Mouse (Mus musculus): ENCODE data around the gene Fam131c. TPM values are rescaled to one million over a fixed set of nuclear protein-coding genes. Genes with fewer than 3 reads are reported as not detected.

The Fam131c gene
- polyA plus RNA-seq (2014; fragmentation: Illumina TruSeq; extraction: RNeasy Lipid Tissue Mini Kit (QIAGEN cat#74804); ENCODE audit: low read depth, low replicate concordance): not detected

GRCm38 (mm10) chr4:141367997-141368791 is at the start of gene Fam131c:
Gene Fam131c, plus strand, starts transcription at chr4:141368220.

GRCm38 (mm10) chr4:141398545-141398944 is 30.5 kb downstream of the Fam131c start, which contains the start of gene Clcnka:
Gene Clcnka, minus strand, starts transcription at chr4:141398724.

GRCm38 (mm10) chr4:141415924-141416323 is 47.9 kb downstream of the Fam131c start, which contains the start of gene Clcnkb:
Gene Clcnkb, minus strand, starts transcription at chr4:141416014.

GRCm38 (mm10) chr4:141420192-141420829 is 52.3 kb downstream of the Fam131c start, which contains the start of gene Hspb7:
Gene Hspb7, plus strand, starts transcription at chr4:141420779.

Other genes with a start within 250 kb of the Fam131c start
- 19.0 TPM for gene Szrd1, start 228.4 kb upstream of the Fam131c start, polyA plus RNA-seq (2014; fragmentation: Illumina TruSeq; extraction: RNeasy Lipid Tissue Mini Kit (QIAGEN cat#74804); ENCODE audit: low read depth, low replicate concordance)
- 3.4 TPM for gene Fbxo42, start 220.3 kb upstream of the Fam131c start, polyA plus RNA-seq (2014; fragmentation: Illumina TruSeq; extraction: RNeasy Lipid Tissue Mini Kit (QIAGEN cat#74804); ENCODE audit: low read depth, low replicate concordance)
- gene Rsg1, start 154.3 kb upstream of the Fam131c start, polyA plus RNA-seq (2014; fragmentation: Illumina TruSeq; extraction: RNeasy Lipid Tissue Mini Kit (QIAGEN cat#74804); ENCODE audit: low read depth, low replicate concordance): not detected
- 0.61 TPM for gene Arhgef19, start 128.7 kb upstream of the Fam131c start, polyA plus RNA-seq (2014; fragmentation: Illumina TruSeq; extraction: RNeasy Lipid Tissue Mini Kit (QIAGEN cat#74804); ENCODE audit: low read depth, low replicate concordance)
- 0.12 TPM for gene Epha2, start 67.0 kb upstream of the Fam131c start, polyA plus RNA-seq (2014; fragmentation: Illumina TruSeq; extraction: RNeasy Lipid Tissue Mini Kit (QIAGEN cat#74804); ENCODE audit: low read depth, low replicate concordance)
- 4.0 TPM for gene Clcnka, start 30.5 kb downstream of the Fam131c start, polyA plus RNA-seq (2014; fragmentation: Illumina TruSeq; extraction: RNeasy Lipid Tissue Mini Kit (QIAGEN cat#74804); ENCODE audit: low read depth, low replicate concordance)
- gene Clcnkb, start 47.8 kb downstream of the Fam131c start, polyA plus RNA-seq (2014; fragmentation: Illumina TruSeq; extraction: RNeasy Lipid Tissue Mini Kit (QIAGEN cat#74804); ENCODE audit: low read depth, low replicate concordance): 10.6 TPM
- not detected for gene Hspb7, start 52.6 kb downstream of the Fam131c start, polyA plus RNA-seq (2014; fragmentation: Illumina TruSeq; extraction: RNeasy Lipid Tissue Mini Kit (QIAGEN cat#74804); ENCODE audit: low read depth, low replicate concordance)
- not detected for gene Srarp, start 67.9 kb downstream of the Fam131c start, polyA plus RNA-seq (2014; fragmentation: Illumina TruSeq; extraction: RNeasy Lipid Tissue Mini Kit (QIAGEN cat#74804); ENCODE audit: low read depth, low replicate concordance)
- gene Zbtb17, start 76.4 kb downstream of the Fam131c start, polyA plus RNA-seq (2014; fragmentation: Illumina TruSeq; extraction: RNeasy Lipid Tissue Mini Kit (QIAGEN cat#74804); ENCODE audit: low read depth, low replicate concordance): not detected
- gene Spen, start 170.4 kb downstream of the Fam131c start, polyA plus RNA-seq (2014; fragmentation: Illumina TruSeq; extraction: RNeasy Lipid Tissue Mini Kit (QIAGEN cat#74804); ENCODE audit: low read depth, low replicate concordance): 7.5 TPM
- 5.1 TPM for gene Fblim1, start 237.9 kb downstream of the Fam131c start, polyA plus RNA-seq (2014; fragmentation: Illumina TruSeq; extraction: RNeasy Lipid Tissue Mini Kit (QIAGEN cat#74804); ENCODE audit: low read depth, low replicate concordance)

Measured in kidney, adult 10 weeks (tissue).